Mouse (Mus musculus) kidney, embryonic 14.5 days (tissue): ENCODE measurements around the gene Faah. TPM values are rescaled to one million over a fixed set of nuclear protein-coding genes. Genes with fewer than 3 reads are reported as not detected.

Source experiments
- ATAC-seq: fragments of 200-750 bp; cut with Nextera tagmentation; 2 replicates; pipeline ENCODE4 v1.8.0; 2017; ENCODE audit warnings: moderate number of reproducible peaks, mild to moderate bottlenecking, moderate TSS enrichment, moderate library complexity; ENCODE audit not compliant: low FRiP score, low TSS enrichment
- H3K27ac ChIP-seq: fragments of 300-500 bp; sonication (generic); 2 replicates; pipeline ENCODE4 v1.5.1; 2014; ENCODE audit warnings: low read depth, mild to moderate bottlenecking, low read length, moderate library complexity, mixed read lengths
- H3K27me3 ChIP-seq: fragments of 300-500 bp; sonication (generic); 2 replicates; pipeline ENCODE4 v1.6.1; 2014; ENCODE audit warnings: mild to moderate bottlenecking, low read length; ENCODE audit not compliant: control insufficient read depth, insufficient read depth
- H3K36me3 ChIP-seq: fragments of 300-500 bp; sonication (generic); 2 replicates; pipeline ENCODE4 v1.6.1; 2014; ENCODE audit warnings: low read length, mixed read lengths; ENCODE audit not compliant: control insufficient read depth, insufficient read depth
- H3K4me1 ChIP-seq: fragments of 300-500 bp; sonication (generic); 2 replicates; pipeline ENCODE4 v1.6.1; 2014; ENCODE audit warnings: low read length, mixed read lengths; ENCODE audit not compliant: control insufficient read depth, insufficient read depth
- H3K4me2 ChIP-seq: fragments of 300-500 bp; sonication (generic); replicated peaks from 2 replicates; pipeline ENCODE4 v1.6.1; 2014; ENCODE audit warnings: low read depth, mild to moderate bottlenecking, low read length
- H3K4me3 ChIP-seq: fragments of 300-500 bp; sonication (generic); 2 replicates; pipeline ENCODE4 v1.5.1; 2014; ENCODE audit warnings: mild to moderate bottlenecking, low read length
- H3K9ac ChIP-seq: fragments of 300-500 bp; sonication (generic); 2 replicates; pipeline ENCODE4 v1.6.1; 2014; ENCODE audit warnings: low read depth, mild to moderate bottlenecking, low read length, moderate library complexity
- H3K9me3 ChIP-seq: fragments of 300-500 bp; sonication (generic); 2 replicates; pipeline ENCODE4 v1.6.1; 2016; ENCODE audit warnings: low read length; ENCODE audit not compliant: control insufficient read depth
- WGBS: fragments of 180-500 bp; shearing (Covaris S2); extraction: QIAGEN DNeasy Blood & Tissue Kit; methylation state at CpG from one replicate; pipeline ENCODE4 v1.1.7; 2014; 5-methylcytosine and 5-hydroxymethylcytosine counted together
- polyA plus RNA-seq: library from polyadenylated mRNA; unstranded; fragments of >200 nt; fragmentation: Nextera tagmentation; extraction: Ambion mirVana; gene quantifications from 2 replicates; pipeline ENCODE4 v1.2.1, GENCODE M21; 2014

The Faah gene
- polyA plus RNA-seq, 1 experiment from 2014 or later = 8.7 TPM

- no peaks in the 10 kb centered on the region for H3K9me3 ChIP-seq
- WGBS = under 1% methylated on average over 36 of the region's 36 CpGs
- H3K27ac ChIP-seq = no peak overlapping the region
- no peaks in the 10 kb centered on the region for H3K36me3 ChIP-seq
- no peak overlapping the region for H3K4me3 ChIP-seq
- no peak overlapping the region for H3K9ac ChIP-seq
- no peak for ATAC-seq
- no peak overlapping the region for H3K4me2 ChIP-seq
- peaks cover 100% of the 10 kb centered on the region for H3K27me3 ChIP-seq
- peaks cover 7% of the 10 kb centered on the region for H3K4me1 ChIP-seq
Measured at GRCm38 (mm10) chr4:115935835-115936581, 81.7 kb downstream of the Faah start.

- no peak overlapping the region for H3K4me2 ChIP-seq
- no peak for ATAC-seq
- WGBS = 49% methylated on average over 13 of the region's 13 CpGs
Measured at GRCm38 (mm10) chr4:115931556-115932088, 86.1 kb downstream of the Faah start.

GRCm38 (mm10) chr4:115927637-115928036 is 90.1 kb downstream of the Faah start:
- no peak overlapping the region for H3K9ac ChIP-seq
- no peaks in the 10 kb centered on the region for H3K9me3 ChIP-seq
- H3K36me3 ChIP-seq = no peaks in the 10 kb centered on the region
- peaks cover 71% of the 10 kb centered on the region for H3K27me3 ChIP-seq
- H3K4me1 ChIP-seq = no peaks in the 10 kb centered on the region
- WGBS = 60% methylated on average over 7 of the region's 7 CpGs
- H3K4me3 ChIP-seq = no peak overlapping the region
- no peak for ATAC-seq
- no peak overlapping the region for H3K4me2 ChIP-seq
- H3K27ac ChIP-seq = no peak overlapping the region

More at GRCm38 (mm10) chr4:115931556-115932088, 86.1 kb downstream of the Faah start:
- no peaks in the 10 kb centered on the region for H3K36me3 ChIP-seq
- no peaks in the 10 kb centered on the region for H3K9me3 ChIP-seq
- no peak overlapping the region for H3K9ac ChIP-seq
- H3K27ac ChIP-seq = no peak overlapping the region
- no peak overlapping the region for H3K4me3 ChIP-seq
- H3K27me3 ChIP-seq = peaks cover 94% of the 10 kb centered on the region
- H3K4me1 ChIP-seq = 0 out of 2 replicates have a peak, but pooled peaks cover under 1% of the 10 kb centered on the region

- Histone ChIP-seq H3K9ac (no peak overlapping the region), H3K36me3 (no peaks in the 10 kb centered on the region), H3K4me3 (no peak overlapping the region), H3K27ac (no peak overlapping the region), H3K27me3 (peaks cover 45% of the 10 kb centered on the region), H3K4me2 (no peak overlapping the region), H3K9me3 (no peaks in the 10 kb centered on the region), H3K4me1 (no peaks in the 10 kb centered on the region)
- WGBS = 81% methylated on average over 16 of the region's 16 CpGs
- ATAC-seq = no peak
Measured at GRCm38 (mm10) chr4:115923262-115923880, 94.4 kb downstream of the Faah start.

- no peaks in the 10 kb centered on the region for H3K36me3 ChIP-seq
- no peak overlapping the region for H3K9ac ChIP-seq
- no peak overlapping the region for H3K27ac ChIP-seq
- H3K4me3 ChIP-seq = no peak overlapping the region
- no peaks in the 10 kb centered on the region for H3K9me3 ChIP-seq
- peaks cover 46% of the 10 kb centered on the region for H3K27me3 ChIP-seq
- no peak for ATAC-seq
- H3K4me2 ChIP-seq = no peak overlapping the region
- WGBS = 86% methylated on average over 5 of the region's 5 CpGs
- H3K4me1 ChIP-seq = no peaks in the 10 kb centered on the region
Measured at GRCm38 (mm10) chr4:115922688-115923087, 95.0 kb downstream of the Faah start.

DNA sequence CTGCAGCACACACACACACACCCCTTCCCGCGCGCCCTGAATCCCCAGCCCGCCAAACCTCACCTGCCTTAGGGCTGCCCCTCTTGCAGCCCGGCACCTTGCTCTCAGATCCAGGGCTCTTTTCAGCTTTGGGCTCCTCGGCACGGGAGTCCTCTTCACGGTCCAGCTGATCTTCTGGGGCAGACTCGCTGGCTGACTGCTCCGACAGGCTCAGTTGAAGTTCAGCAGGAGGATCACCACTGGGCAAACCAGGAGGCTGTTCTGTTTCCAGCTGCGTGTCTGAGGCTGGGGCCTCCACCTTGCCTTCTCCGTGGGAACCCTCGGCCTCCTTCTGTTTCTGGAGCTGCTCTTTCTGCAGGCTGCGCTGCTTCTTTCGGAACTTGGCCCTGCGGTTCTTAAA is 97.8 kb downstream of the Faah start:
- H3K4me3 ChIP-seq = no peak overlapping the region
- H3K9ac ChIP-seq = no peak overlapping the region
- H3K27ac ChIP-seq = no peak overlapping the region
- WGBS = 54% methylated on average over 16 of the region's 16 CpGs
- no peaks in the 10 kb centered on the region for H3K4me1 ChIP-seq
- H3K36me3 ChIP-seq = no peaks in the 10 kb centered on the region
- ATAC-seq = no peak
- peaks cover 49% of the 10 kb centered on the region for H3K27me3 ChIP-seq
- no peak overlapping the region for H3K4me2 ChIP-seq
- H3K9me3 ChIP-seq = no peaks in the 10 kb centered on the region

Other genes with a start within 250 kb of the Faah start
- gene Tex38, start 236.9 kb downstream of the Faah start, polyA plus RNA-seq = 0.26 TPM in 1 of 2 replicates, not detected in the other
- 55.8 and 63.5 TPM in 2 replicates for gene Atpaf1, start 233.1 kb downstream of the Faah start, polyA plus RNA-seq
- gene Mob3c, start 189.8 kb downstream of the Faah start, polyA plus RNA-seq = 9.4 and 9.9 TPM in 2 replicates
- 17.6 and 19.6 TPM in 2 replicates for gene Mknk1, start 178.7 kb downstream of the Faah start, polyA plus RNA-seq
- not detected in 2 replicates for gene Kncn, start 133.5 kb downstream of the Faah start, polyA plus RNA-seq
- not detected in 2 replicates for gene 6430628N08Rik, start 127.3 kb downstream of the Faah start, polyA plus RNA-seq
- gene Dmbx1, start 78.0 kb downstream of the Faah start, polyA plus RNA-seq = not detected in 2 replicates
- gene Nsun4, start 36.0 kb upstream of the Faah start, polyA plus RNA-seq = 17.1 and 24.1 TPM in 2 replicates
- gene Uqcrh, start 57.1 kb upstream of the Faah start, polyA plus RNA-seq = 513 and 692 TPM in 2 replicates
- gene Lrrc41, start 57.3 kb upstream of the Faah start, polyA plus RNA-seq = 66.6 and 78.1 TPM in 2 replicates
- 26.6 and 40.7 TPM in 2 replicates for gene Rad54l, start 105.8 kb upstream of the Faah start, polyA plus RNA-seq
- 50.9 and 68.2 TPM in 2 replicates for gene Pomgnt1, start 105.9 kb upstream of the Faah start, polyA plus RNA-seq
- gene Lurap1, start 133.4 kb upstream of the Faah start, polyA plus RNA-seq = 2.2 and 3.2 TPM in 2 replicates
- 0.50 and 0.89 TPM in 2 replicates for gene Tspan1, start 149.7 kb upstream of the Faah start, polyA plus RNA-seq
- gene 1700042G07Rik, start 155.4 kb upstream of the Faah start, polyA plus RNA-seq = not detected in 2 replicates
- gene Gm49337, start 155.5 kb upstream of the Faah start, polyA plus RNA-seq = not detected in 2 replicates
- 19.9 and 27.6 TPM in 2 replicates for gene Pik3r3, start 203.7 kb upstream of the Faah start, polyA plus RNA-seq